Mouse (Mus musculus) kidney, postnatal 14 days (tissue): ENCODE results near the gene Pdap1.
"Not testable (repeated sequence)": the region's sequence is repeated elsewhere in the genome, so short reads cannot be mapped to it uniquely, and the experiment has no call there.

Source experiments
- DNase-seq: peaks from one replicate; pipeline ENCODE4 v3.0.0; 2022; ENCODE audit warnings: mixed read lengths

The Pdap1 gene

DNA sequence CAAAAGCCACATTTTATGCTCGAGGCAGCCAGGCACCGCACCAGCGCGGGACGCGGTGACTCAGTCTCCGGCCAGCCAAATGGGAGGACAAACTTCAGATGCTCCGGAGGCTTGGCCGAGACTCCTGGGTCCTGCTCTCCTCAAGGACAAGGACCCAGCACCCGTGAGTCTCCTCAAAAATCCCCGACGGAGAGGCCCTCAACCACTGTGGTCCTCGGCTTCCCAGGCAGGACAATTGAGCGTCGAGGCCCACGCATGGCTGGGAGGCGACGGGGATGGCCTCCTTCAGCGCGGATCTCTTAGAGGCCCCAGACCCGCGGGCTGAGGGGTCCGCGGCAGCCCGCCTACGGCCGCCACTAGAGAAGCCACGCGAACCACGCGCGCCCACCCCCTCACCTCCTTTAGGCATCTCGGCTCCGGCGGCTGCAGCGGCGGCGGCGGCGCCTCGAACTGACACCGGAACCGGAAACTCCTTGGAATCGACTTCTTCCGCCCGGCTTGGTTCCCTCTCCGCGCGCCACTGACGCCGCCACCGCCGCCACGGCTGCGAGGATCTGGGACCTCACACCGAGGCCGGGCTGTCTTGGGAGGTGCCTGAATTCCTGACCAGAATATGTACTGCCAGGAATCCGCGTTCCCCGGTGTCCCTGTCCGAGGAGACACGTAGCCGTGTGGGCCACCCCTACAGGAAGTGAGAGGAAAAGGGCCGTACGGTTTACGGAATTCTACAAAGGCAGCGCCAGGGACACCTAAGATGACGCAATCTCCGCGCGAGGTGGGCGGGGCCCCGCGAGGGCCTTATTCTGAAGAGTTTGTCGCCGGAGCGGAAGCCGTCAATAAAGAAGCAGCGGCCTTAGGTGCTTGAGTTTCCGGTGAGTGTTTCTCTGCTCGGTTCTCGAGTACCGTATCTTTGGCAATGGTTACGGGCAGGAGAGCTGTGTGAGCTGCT lies at the start of gene Pdap1, which contains the start of gene Bud31:
TSS of gene Pdap1 (minus strand) at position 668 of the 949 bp plus-strand sequence.
TSS of gene Bud31 (plus strand) at position 792 of the 949 bp plus-strand sequence.
- peak; percentile 95 for DNase-seq

DNA sequence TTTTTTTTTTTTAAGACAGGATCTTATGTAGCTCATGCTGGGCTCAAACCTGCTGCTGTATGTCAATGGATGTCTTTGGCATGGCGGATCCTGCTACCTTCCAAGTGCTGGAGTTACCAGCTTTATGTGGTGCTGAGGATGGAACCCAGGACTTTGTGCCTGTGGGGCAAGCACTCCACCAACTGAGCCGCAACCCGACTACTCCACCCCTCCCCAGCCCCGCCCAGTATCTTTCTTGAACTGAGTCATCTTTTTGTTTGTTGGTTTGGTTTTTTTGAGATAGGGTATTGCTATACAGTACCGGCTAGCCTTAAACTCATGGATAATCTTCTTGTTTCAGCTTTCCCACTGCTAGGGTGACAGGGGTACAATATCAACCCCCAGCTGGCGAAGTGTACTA lies 49.4 kb upstream of the Pdap1 start:
- DNase-seq, result no peak

DNA sequence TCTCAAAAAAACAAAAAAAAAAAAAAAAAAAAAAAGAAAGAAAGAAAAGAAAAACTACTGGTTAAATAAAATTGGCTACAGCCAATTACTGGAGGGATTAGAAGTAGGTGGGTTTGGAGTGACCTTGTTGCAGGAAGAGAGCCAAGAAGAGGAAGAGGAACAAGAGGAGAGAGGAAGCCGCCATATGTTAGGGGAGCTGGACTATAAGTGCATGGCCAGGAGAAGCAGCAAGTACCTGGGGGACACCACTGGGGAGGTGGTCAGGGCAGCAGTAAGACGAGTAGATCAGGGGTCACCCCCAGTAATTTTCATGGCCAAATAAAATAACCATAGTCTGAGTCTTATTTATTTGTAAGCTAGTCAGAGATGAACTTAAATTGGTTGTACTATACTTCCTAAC lies 45.2 kb upstream of the Pdap1 start:
- DNase-seq, result no peak

DNA sequence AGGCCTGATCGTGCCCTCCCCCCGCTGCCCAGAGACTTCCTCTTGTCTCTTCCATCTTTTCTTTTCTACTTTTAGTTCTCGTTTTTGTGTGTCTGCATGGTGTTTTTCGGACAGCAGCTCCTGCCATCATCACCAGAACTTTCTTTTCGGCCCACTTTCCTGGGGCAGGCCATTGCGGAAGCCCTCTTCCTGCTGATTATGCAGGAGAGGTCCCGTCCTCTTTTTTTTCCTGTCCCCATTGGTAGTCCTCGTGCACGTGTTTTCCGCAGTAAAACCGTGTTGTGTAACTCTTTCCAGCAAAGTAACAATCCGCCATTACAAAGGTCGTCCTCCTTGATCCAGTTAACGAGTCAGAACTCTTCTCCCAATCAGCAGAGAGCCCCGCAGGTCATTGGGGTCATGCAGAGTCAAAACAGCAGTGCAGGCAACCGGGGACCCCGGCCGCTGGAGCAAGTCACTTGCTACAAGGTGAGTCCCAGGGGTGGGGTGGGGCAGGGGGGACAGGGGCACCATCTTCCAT lies 38.5 kb upstream of the Pdap1 start:
- DNase-seq, result no peak

DNA sequence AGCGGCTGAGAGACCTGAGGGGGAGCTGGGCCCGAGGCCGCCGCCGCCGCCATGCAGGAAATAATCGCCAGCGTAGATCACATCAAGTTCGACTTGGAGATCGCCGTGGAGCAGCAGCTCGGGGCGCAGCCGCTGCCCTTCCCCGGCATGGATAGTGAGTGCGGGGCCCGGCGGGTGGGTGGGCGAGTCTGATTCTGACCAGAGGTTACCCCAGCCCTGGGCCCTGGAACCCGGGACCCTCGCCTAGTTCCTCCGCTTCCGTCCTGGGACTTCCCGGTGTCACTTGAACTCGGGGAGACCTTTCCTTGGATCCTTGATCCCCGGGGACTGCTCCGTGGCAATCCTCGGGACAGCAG lies 27.2 kb upstream of the Pdap1 start:
- no peak for DNase-seq

DNA sequence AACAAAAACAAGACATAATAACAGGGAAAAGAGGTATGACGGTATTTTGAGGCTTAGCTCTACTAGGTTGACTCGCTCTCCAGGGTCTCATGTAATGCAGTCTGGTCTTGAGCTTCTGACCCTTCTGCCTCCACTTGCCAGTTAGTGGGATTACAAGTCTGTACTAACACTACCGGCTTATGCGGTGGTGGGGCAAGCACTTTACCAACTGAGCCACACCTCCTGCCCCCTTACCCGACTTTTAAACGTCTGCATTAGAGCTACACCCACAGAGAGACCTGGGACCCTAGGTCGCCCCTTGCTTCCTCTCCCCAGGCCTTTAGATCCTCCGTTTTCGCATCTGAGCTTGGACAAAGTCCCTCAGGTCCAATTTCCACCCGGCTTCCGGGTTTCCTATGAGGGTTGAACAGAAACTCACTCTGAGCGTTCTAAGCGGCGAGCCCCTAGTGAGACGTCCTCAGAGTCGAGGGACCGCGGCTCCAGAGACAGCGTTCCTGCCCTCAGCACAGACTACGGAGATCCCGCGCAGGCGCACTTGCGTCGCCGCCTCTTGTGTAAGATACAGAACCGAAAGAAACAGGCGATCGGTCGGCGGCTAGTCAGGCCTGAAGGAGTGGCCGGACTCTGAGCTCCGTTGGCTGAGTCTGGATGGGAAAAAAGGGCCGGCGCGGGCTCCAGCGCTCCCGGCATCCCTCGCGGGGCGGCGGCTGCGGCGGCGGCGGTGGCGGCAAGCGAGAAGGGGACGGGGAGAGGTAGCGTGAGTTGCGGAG lies 26.7 kb upstream of the Pdap1 start, which contains the start of the genes Ptcd1 and Cpsf4:
TSS of gene Ptcd1 (minus strand) at position 573 of the 770 bp plus-strand sequence.
TSS of gene Cpsf4 (plus strand) at position 678 of the 770 bp plus-strand sequence.
- peak; percentile 99 for DNase-seq

DNA sequence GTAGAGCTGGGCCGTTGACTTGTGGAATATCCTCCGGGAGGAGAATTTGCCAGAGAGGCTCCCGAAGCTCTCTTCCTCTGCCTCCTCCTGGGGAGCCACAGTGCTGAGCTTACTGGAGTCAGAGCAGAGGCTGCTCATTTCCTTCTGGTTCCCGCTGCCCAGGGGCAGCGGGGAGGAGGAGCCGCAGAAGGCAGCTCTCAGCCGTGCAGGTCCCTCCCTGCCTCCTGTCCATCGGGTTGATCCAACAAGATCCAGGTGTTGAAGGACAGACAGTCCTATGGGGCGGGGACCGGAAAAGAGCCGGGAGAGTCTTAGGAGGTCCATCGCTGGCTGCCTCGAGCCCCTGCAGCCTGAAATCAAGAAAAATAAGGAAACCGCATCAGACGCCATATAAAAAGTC lies 25.1 kb upstream of the Pdap1 start:
- no peak for DNase-seq

DNA sequence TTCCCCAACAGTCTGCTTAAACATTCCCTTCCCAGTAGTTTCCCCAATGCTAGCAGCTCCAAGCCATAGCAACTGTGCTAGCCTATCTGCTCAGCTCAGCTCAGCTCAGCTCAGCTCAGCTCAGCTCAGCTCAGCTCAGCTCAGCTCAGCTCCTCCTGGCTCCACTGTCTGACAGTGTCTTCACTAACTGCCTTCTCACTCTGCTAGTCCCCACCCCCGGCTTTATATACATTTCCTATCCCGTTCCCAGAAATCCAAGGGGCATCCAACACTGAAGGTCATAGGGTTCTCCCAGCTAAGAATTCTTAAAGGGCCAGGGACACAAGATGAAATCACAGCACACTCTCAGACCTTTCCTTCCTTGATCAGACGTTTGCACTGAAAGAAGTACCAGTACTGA lies 24.7 kb upstream of the Pdap1 start:
- peak; percentile 24 for DNase-seq

DNA sequence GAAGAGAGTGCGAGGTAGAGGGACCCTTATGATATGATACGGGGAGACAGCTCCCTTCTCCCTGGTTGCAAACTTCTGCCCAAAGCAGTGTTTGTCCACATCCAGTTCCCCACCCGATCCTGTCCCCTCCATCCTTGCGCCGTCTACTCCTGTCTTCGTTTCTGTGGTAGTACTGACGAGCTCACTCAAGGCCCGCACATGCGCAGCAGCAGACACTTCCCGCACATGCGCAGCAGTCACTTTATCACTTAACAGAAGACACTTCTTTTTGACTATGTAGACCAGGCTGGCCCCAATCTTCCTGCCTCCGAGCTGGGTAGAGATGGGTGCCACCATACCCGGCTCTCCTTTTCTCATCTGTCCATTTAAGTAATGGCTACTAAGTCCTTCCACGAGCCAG lies 21.3 kb upstream of the Pdap1 start:
- no peak for DNase-seq

DNA sequence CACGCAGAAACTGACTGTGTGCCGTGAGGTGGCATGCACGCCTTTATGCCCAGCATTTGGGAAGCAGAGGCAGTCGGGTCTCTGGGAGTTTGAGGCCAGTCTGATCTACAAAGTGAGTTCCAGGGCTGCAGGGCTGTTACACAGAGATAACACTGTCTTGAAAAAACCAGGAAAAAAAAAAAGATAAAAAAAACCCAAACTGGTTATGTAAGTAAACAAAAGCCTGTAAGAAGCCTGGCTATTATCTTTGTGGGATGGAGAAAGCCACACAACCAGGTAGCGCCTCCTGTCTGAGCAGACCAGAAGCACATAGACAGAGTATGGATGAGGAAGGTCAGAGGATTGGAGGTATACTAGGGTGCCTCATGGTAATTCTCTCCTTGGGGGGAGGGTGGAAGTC lies 12.7 kb upstream of the Pdap1 start:
- no peak for DNase-seq

DNA sequence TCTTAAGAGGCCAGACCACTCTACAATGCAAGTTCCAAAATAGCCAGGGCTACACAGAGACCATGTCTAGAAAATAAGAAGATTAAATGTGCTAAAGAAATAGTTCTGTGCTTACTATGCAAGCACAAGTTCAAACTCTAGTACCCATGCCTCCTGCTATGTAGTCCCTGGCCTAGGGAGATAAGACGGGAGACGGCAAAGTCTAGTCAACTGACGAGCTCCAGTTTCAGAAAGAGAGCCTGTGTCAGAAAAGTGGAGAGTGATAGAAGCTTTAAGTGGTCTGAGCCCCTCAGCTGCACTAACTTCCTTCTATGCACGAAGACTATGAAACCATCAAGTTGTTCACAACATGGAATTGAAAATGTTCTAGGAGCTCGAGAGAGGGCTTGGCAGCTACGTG lies 9.3 kb upstream of the Pdap1 start:
- no peak for DNase-seq

DNA sequence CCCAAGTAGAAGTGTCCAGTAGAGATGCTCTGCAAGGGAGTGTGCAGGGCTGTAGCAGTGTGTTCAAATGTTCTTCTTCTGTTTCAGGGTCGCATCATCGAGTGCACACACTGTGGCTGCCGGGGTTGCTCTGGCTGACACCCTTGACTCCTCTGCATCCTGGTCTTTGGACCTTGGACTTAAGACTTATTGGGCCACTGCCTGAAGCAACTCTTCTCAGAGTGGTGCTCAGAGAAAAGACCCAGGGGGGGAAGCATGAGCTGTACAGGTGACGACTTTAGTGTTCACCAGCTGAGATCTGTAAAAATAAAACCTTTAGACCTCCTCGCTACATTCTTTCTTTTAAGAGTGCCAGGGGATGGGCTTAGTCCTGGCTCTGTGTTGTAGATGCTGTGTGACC lies 7.7 kb upstream of the Pdap1 start:
- peak; percentile 44 for DNase-seq

DNA sequence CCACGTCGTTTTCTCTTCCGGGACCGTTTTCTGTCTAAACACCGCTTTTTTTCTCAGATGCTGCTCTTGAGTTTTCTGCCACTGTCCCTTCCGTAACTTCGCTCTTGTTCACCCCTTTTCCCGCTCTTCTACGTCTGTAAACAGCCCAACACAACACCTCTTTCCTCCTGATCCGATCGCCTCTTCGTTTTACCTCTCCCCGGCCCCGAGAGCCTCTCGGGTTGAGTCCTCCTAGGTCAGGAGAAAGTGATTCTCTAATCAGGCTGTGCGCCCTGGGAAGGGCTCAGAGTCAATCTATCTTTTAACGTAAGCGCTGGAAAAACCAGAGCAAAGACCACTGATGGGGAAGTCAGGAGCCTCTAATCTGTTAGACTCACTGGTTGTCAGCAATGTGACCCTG lies 573 bp upstream of the Pdap1 start:
- DNase-seq, result no peak

DNA sequence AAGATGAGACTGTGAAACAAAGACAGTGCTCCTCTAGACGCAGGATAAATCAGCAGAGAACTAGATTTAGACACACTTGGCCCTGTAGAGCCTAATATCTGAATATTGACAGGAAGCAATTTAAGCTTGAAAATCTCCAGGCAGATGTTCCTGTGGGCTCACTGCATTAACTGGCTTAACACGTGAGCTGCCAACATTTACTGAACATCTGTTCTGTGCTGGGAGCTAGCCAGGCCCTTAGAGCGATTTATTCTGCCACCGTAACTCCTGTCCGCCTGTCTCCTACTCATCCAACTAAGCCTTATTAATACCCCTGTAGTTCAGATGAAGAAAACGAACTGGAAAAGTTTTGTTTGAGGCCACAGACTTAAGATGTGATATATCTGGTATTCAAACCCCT lies 1.2 kb downstream of the Pdap1 start:
- DNase-seq, result no peak

DNA sequence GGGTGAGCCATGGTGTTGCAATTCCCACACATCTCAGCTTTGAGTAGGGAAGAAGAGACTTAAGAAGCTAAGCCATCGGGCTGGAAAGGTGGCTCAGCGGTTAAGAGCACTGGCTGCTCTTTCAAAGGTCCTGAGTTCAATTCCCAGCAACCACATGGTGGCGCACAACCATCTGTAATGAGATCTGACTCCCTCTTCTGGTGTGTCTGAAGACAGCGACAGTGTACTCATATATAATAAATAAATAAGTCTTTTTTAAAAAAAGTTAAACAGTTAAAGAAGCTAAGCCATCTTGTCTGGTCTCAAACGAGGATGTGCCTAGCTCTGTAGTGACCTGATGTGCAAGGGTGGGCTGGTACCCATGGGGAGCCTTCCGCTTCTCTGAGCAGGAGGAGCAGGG lies 6.8 kb downstream of the Pdap1 start:
- not testable (repeated sequence) for DNase-seq

DNA sequence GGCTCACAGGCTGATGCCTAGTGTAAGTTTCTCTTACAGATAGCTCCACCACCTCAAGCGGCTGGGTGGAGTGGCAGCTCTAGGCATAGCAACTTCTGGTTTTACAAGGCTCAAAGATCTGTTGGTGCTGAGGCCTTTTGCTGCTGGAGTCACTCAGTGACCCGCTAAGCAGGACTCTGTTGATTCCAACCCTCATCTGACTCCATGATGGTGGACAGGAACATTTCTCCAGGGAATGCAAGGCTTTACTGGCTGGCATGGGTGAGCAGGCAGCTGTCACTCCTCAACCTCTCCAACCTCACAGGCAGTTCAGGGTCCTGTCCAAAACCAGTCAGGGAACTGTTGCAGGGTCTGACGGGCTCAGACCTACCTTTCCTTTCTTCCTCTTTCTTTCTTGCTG lies 9.0 kb downstream of the Pdap1 start:
- no peak for DNase-seq

DNA sequence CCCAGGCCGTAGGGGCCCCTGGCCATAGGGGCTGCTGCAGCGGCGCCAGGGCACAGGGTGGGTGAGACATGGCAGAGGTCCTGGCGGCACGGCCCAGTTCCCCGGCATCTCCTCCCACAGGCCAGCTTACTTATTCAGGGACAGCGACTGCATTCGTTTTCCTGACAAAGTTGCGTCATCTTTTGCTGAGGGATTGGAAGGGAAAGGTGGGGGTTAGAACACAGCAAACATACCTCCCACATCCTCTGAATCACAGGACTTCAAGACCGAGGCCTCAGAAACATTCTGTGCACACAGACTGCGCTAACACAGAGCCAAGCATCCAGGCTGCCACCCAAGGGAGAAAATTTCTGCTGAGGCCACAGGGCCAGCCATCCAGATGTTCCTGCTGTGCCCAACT lies 9.8 kb downstream of the Pdap1 start:
- DNase-seq, result no peak

DNA sequence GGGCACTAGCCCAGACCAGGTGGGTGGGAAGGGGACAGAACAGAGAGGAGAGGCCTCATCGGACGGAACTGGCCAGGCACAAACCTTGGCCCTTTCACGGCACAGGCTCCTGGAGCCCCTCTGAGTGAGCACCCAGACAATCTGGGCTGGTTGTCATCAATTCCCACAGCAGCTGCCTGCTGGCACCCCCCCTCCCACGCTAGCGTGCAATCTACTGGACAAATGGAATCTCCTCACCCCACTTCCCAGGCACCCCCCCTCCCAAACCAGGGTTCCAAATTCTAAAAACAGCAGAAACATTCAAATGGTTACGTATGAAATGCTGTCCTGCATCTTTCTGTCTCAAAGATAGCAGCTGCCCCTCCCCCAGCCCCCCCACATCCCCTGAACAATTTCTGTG lies 10.3 kb downstream of the Pdap1 start:
- not testable (repeated sequence) for DNase-seq

DNA sequence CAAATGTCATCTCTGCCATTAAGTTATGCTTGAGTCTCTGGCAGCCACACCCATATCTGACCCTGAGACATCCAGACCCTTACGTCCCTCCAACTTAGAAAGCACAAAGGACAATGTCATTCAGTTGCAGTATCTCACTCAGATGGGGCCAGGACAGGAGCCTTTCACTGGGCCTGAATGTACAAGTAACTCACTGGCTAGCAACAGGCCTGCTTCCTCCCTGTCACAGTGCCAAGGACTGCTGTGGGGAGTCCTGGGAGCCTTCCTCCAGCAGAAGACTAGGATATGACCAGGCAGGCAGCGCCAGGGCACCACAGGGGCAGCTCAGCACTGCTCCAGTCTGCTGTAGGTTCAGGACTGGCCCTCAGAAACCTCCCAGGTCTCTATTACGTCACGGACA lies 10.9 kb downstream of the Pdap1 start:
- no peak for DNase-seq

DNA sequence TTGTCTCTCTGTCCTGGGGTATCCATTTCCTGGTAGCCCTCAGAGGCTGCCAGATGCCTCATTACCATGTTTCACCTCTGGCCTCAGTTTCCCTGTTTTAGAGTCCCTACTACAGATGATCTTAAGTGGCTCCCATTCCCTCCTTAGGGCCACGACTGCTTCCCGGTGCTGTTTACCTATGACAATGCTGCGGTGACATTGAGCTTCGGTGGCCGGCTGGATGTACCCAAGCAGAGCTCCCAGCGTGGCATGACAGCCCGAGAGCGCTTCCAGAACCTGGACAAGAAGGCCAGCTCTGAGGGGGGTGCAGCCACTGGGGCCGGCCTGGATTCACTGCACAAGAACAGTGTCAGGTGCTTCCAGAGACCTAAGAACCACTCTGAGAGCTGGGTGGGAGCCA lies 13.5 kb downstream of the Pdap1 start:
- no peak for DNase-seq

DNA sequence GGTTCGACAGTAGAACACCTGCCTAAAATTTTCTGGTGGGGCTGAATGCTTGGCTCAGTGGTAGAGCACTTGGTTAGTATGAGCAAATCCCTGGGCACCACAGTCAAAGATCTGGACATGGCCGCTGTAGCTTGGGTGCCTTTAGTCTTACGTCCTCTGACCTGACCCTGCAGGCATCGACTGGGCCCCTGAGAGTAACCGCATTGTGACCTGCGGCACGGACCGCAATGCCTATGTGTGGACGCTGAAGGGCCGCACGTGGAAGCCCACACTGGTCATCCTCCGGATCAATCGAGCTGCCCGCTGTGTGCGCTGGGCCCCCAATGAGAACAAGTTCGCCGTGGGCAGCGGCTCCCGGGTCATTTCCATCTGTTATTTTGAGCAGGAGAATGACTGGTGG lies 16.6 kb downstream of the Pdap1 start:
- DNase-seq, result no peak

DNA sequence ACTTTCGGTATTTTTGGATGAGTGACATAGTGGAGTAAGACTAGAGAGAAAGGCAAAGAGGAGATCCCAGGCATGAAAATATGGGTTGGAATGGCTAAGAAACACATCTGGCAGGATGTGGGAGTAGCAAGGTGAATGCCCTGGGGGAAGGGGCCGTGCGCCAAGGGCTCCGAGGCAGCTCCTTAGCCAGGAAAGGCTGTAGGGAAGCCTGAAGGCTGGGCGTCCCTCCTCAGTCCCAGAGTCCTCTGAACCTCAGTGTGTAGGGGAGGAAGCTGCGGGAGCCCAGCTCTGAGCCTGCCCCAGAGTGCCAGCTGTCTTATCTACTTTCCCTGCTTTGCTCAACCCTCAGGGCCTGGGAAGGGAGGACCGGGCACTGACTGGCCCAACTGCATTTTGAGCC lies 19.1 kb downstream of the Pdap1 start:
- DNase-seq, result no peak

DNA sequence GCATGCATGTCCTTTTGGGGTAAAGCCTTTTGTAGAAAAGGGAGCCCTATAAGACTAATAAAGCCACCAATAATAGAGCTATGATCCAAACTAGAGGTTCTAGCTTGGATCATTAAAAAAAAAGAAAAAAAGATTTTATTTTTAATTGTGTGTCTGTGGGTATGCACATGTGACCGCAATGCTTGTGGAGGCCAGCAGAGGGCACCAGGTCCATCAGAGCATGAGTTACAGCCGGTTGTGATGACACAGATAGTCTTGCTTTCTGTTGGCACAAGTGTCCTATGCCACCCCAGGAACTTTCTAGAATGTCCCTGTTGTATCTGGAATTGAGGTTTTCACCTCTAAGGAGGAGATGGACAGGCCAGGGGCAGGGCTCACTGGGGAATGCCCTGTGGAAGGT lies 20.7 kb downstream of the Pdap1 start:
- no peak for DNase-seq

DNA sequence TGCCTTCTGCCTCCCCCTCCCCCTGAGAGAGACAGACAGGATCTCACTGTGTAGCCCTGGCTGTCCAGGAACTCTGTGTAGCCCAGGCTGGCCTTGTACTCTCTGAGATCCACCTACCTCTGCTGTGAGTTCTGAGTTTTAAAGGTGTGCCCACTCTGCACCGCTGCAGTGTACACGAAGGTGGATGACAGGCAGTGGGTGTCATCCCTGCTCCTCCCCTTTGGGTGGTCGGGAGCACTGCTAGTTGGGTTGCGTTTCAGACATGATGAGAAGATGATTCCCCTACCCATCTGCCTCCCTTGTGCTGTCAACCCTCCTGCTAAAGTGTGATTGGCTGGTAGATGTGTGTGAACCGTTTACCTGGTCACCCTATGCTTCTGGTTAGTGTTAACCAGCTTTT lies 21.6 kb downstream of the Pdap1 start:
- DNase-seq, result no peak
